Mouse (Mus musculus) kidney, postnatal 10 days (tissue): ENCODE measurements around the gene Abcd3.

ENCODE experiments used
- DNase-seq: peaks from one replicate; pipeline ENCODE4 v3.0.0; 2021; ENCODE audit warnings: mixed read lengths

The Abcd3 gene

DNA sequence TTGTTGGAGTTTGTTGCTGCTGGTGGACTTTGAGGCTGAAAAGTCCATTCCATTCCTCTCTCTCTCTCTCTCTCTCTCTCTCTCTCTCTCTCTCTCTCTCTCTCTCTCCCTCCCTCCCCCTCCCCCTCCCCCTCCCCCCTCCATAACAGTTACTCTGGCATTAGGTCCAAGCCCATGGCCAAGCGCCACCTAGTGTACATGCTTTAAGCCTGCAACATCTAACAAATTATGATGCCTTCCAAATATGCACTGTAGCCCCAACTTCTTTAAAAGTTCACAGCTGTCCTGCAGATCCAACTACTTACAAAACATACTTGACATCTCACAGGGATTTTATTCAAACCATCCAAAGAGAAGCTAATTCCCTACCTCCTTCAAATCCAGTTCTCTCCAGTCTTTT is 77.6 kb downstream of the Abcd3 start:
- DNase-seq: peak; percentile 57

DNA sequence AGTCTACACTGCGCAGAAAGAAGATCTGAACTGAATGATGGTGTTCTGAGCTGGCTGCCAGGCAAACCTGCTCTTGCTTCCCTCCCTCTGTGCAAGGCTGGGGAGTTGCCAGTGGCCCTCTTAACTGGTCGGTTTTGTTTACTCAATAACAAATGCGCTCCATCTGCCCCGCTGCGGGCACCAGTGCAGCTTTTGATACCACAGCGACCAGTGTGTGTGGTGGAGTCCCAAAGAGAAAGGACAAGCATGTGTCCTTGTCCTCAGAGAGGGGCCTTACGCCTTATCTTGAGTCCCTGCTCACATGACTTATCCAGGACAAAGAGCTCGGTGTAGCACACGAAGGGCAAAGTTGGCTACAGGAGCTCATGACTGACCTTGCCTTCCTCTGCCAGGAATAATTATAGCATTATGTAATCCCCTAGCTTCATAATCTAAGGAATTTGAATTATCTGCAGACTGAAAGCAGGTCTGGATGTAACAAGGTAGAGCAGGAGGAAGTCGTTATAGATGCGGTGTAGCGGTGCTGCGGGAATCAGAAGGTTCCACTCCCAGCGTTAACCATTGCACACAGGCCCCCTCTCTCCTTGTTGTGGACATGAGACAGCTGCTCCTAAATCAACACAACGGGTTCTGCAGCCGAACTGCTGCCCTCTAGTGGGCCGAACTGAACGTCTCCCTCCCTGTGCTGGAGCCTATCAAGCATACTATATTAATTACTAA is 78.9 kb downstream of the Abcd3 start:
- peak; percentile 91 for DNase-seq

DNA sequence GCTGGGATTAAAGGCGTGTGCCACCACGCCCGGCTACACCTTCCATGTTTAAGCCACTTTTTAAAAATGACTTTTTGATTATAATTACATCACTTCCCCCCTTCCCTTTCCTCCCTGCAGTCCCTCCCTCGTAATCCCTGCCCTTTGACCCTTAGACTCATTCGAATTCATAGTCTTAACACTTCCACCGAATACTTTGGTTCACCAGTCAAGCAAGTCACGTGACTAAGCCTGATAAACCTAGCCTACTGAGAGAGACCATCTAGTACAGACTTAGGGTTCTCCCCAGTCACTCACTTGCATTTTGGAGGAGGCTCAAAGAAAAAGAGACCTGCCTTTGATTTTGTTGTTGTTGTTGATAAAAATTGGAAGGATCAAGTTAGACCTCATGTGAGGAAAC is 79.6 kb downstream of the Abcd3 start:
- no peak for DNase-seq

- no peak for DNase-seq
Observed at GRCm38 (mm10) chr3:121729678-121730077, 85.4 kb downstream of the Abcd3 start.

GRCm38 (mm10) chr3:121725651-121726050 is 89.5 kb downstream of the Abcd3 start:
- no peak for DNase-seq

- no peak for DNase-seq
Observed at GRCm38 (mm10) chr3:121724553-121724952, 90.5 kb downstream of the Abcd3 start.

GRCm38 (mm10) chr3:121723968-121724524 is 91.1 kb downstream of the Abcd3 start:
- DNase-seq: no peak

DNA sequence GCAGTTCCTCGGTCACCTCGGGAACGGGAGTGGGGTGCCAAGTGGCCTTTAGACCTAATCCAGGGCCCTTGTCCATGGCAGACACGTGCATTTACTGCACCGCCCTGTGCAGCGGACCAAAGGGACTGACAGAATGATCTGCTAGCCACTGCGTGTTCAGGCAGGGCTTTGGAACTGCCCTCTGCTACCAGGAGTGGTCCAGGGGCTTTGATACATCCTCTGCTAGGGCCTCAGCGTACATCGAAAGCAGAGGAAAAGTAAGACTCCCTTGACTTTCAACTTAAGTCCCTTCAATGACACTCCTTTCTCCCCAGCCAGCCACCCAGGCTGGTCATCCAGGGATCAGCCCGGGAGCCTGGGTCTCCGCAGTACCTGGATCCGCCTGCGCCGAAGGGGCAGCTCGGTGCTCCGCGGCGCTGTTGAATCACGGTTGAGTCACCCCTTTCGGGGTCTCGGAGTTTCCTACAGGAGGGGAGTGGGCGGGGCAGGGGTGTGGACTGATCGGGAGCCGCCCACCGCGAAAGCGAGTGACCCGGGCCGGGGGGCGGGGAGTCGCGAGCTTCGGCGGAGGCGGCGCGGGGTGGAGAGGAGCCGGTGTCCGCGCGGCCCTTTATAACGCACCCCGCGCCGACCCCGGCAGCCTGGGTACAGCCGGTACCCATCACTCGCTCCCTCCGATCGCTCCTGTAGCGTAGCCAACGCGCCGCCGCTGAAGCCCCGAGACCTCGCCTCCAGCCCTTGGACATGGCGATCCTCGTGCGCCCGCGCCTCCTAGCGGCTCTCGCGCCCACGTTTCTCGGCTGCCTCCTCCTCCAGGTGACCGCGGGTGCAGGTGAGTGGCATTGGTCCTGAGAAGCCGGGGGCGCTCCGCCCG is 91.9 kb downstream of the Abcd3 start, which contains the start of gene F3:
F3 (plus strand) TSS at position 567 of the 874 bp plus-strand sequence.
- peak; percentile 91 for DNase-seq

GRCm38 (mm10) chr3:121721691-121722070 is 93.4 kb downstream of the Abcd3 start:
- no peak for DNase-seq

- DNase-seq: no peak
Observed at GRCm38 (mm10) chr3:121720801-121721690, 94.1 kb downstream of the Abcd3 start.

- DNase-seq: no peak
Observed at GRCm38 (mm10) chr3:121719701-121720100, 95.4 kb downstream of the Abcd3 start.

DNA sequence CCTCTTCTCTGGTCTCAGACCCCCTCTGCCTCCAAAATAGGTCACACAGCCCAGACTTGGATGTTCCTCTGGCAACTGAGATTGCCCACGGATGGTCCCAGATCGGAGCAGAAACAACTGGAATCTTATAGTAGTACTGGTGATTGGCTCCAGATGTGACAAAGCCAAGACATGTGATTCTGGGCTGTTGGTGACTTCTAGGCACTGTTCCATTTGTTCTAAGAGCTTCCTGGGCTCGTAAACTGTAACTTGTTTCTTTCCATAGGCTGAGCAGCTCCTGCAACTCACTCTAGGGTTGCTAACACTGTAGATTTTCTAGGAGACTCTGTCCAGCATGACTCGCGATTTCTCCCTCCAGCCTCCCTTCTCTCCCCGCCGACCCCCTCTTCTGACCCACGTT is 96.4 kb downstream of the Abcd3 start:
- DNase-seq: no peak

DNA sequence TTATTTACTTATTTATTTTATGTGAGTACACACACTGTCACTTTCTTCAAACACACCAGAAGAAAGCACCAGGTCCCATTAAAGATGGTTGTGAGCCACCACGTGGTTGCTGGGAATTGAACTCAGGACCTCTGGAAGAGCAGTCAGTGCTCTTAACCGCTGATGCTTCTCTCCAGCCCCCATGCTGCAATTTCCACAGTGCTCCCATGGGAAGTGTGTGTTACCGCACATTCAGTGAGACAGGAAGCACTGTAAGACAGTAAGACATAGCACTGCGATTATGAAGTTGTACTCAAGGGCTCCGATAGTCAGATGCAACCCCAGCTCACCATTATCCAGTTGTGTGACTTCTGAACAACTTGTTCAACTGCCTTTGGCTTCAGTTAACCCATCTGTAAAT is 98.6 kb downstream of the Abcd3 start:
- no peak for DNase-seq

DNA sequence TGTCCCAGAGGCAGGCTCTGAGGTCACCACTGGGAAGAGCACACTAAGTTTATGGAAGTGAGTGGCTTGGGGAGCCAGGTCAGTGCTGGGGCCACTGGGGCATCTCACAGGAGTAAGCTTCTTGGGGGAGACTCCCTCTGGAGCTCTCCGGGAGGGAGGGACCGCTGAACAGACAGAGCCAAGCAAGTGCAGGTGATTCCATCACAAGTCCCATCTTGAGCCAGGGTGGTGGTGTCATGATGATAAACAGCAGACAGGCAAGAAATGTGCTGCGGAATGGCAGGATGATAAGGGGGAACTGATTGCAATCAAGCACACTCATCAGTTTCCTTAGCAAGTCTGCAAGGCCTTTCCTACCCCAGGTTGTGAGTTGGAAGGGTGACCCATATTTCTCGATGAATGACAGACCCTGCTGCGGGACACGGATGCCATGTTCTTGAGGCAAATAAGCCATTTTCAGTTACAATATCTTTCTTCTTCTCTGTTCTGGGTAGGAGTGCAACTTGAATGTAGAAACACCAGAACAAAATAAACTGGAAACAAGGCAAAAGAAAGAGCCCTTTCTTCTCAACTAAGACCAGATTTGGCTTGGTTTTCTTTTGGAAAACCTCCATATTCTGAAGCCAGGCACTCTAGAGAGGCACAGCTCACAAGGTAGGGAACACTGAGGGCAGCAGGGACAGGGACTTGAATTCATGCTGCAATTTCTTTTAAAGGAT is 99.2 kb downstream of the Abcd3 start:
- DNase-seq: no peak

DNA sequence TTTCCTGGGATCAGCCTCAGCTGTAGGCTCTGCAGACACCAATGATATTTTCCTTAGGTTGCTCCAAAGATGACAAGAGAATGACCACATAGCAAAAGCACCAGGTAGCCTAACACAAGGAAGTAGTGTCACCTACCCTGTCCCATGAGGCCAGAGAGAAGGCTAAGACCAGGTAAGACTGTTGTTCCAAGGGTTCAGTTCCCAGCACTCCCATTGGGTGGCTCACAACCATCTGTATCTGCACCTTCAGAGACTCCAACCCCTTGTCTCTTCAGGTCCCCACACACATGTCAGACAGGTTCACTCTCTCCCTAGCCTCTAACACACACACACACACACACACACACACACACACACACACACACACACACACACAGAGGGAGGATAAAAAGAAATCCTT is 99.8 kb downstream of the Abcd3 start:
- no peak for DNase-seq

GRCm38 (mm10) chr3:121714461-121714860 is 100.6 kb downstream of the Abcd3 start:
- no peak for DNase-seq

DNA sequence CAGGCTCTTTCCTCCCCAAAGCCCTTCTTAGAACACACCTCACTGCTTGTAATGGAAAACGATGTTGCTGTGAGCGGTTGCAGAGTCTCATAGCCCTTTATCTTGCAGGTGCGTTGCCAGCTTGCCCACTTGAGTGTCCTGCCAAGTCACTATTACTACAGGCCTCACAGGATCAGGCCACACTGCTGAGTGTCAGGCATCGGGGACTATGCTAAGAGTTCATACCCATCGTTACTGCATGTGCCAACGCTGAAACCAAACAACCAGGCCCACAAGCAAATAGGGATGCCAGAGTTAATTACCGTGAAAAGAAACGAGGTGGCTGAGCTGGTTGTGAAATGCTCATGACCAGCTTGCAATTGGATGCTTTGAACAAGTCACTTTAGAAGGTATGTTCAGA is 101.3 kb downstream of the Abcd3 start:
- no peak for DNase-seq

- no peak for DNase-seq
Observed at GRCm38 (mm10) chr3:121713151-121713701, 101.9 kb downstream of the Abcd3 start.

GRCm38 (mm10) chr3:121712222-121712621 is 102.9 kb downstream of the Abcd3 start:
- DNase-seq: no peak

- DNase-seq: no peak
Observed at GRCm38 (mm10) chr3:121710894-121711531, 104.1 kb downstream of the Abcd3 start.
